Mouse (Mus musculus) embryonic stem cell, embryonic (primary cell): ENCODE data around the gene Prep.

Experiments used
- CTCF ChIA-PET, 4 experiments: fragments of 300-600 bp in 2 of 4; fragments of 350-600 bp in 2 of 4; sonication (Branson Sonifier 250); formaldehyde crosslinking; loops; one replicate each; lab custom pipeline; 2022; ENCODE audit warnings: inconsistent platforms in 2 of 4; lab: Charles Lee
- POLR2A ChIA-PET, 4 experiments: fragments of 300-600 bp in 2 of 4; fragments of 350-600 bp in 2 of 4; sonication (Branson Sonifier 250); formaldehyde crosslinking; loops; one replicate each; lab custom pipeline; 2022; ENCODE audit warnings: antibody characterized with exemption in 4 of 4, inconsistent platforms in 1 of 4; lab: Charles Lee

Gene Prep

DNA sequence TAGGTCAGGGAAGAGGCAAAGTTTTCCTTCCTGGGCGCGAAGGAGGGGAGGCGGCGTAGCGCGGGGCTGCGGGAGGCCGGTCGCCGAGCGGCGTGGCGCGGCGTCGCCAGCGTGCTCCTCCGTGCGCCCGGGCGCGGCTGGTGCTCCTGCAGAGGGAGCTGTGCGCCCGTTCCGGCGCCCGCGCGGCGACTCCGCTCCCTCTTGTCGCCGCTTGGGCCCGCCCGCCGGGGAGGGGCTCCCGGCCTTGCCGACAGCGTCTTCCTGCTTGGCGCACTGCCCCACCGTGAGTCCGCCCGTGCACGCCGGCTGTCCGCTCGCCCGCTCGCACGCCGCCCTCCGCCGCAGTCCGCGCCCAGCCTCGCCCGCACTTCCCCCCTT, at the start of gene Prep:
Prep (plus strand) TSS at position 273 of the 378 bp plus-strand sequence.
- ChIA-PET CTCF (interaction anchor here (0.6 to 2.1 kb wide), 14 partner anchors 10 to 766 kb away, joined by 3 to 10 read pairs (median 3); no protein-coding TSS in a partner anchor), POLR2A (interaction anchor here (0.7 to 28.0 kb wide), 22 partner anchors 8 to 676 kb away, joined by 3 to 675 read pairs (median 5); no protein-coding TSS in a partner anchor)

DNA sequence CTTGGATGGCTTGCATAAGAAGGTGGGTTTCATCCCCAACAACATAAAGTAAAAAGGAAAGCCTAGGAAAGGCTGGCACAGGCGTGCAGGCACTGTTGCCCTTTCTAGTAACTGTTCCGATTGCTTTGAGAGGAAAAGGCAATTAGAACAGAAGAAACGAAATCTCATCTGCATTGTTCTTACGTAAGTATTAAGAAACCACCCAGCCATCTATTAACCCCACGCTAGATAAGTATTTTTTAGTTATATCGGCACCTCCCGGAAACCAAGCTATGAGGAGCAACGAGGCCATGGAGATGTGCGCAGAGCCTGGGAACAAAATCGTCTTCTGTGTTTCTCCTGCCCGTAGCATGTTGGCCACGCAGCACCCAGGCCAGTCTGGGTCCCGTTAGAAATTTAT, 49.7 kb upstream of the Prep start:
- POLR2A ChIA-PET = no interaction called here
- CTCF ChIA-PET = no interaction called here

DNA sequence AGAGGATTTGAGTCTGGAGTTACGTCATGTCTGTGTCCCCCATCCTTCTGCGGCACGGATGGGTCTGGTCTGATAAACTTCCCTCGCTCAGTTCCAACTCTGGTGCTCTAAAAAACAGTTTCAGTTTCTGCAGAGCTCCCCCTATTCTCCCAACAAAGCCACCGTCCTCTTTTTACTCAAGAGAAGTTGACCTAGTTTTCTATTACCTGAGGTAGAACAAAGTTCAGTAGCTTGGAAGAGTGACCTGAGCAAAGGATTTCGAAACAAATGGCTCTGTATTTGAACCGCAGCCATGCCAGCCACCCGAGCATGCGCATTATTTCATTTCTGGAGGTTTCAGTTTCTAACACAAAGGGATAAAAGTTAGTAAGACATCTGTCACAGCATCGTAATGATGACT, 49.2 kb upstream of the Prep start:
- POLR2A ChIA-PET = interaction anchor here in 1 of 4 experiments (0.6 kb wide), 1 partner anchor 8 kb away, joined by 3 read pairs; no protein-coding TSS in a partner anchor
- CTCF ChIA-PET = no interaction called here

DNA sequence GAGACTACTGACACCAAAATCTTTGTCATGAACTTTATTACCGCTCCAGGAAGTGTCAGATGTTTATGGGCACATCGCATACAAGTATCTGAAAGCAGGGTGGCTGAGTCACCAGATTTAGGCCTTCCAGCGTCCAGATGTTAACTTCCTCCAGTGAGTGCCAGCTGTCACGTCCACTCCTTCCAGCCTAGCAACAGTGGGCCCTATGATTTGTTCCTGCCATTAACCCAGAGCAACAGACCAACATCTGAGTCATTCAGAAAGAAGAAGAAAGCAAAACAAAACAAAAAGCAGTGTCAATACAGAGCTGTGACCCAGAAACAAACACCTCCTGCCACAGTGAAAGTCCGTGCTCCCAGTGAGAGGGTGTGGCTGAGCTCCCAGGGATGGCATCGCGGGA, 47.6 kb upstream of the Prep start:
- ChIA-PET CTCF (no interaction called here), POLR2A (interaction anchor here in 1 of 4 experiments (0.7 to 1.4 kb wide), 2 partner anchors 27 to 30 kb away, joined by 3 read pairs; no protein-coding TSS in a partner anchor)

- CTCF ChIA-PET = interaction anchor here in 1 of 4 experiments (0.6 kb wide), 1 partner anchor 1161 kb away, joined by 3 read pairs; no protein-coding TSS in a partner anchor
Observed at GRCm38 (mm10) chr10:45019849-45020248, 47.2 kb upstream of the Prep start.

GRCm38 (mm10) chr10:45020291-45020690, 46.7 kb upstream of the Prep start:
- POLR2A ChIA-PET = interaction anchor here in 1 of 4 experiments (0.7 to 1.4 kb wide), 2 partner anchors 28 to 29 kb away, joined by 3 read pairs; no protein-coding TSS in a partner anchor

More at GRCm38 (mm10) chr10:45019849-45020248, 47.2 kb upstream of the Prep start:
- POLR2A ChIA-PET = interaction anchor here in 1 of 4 experiments (0.7 to 1.4 kb wide), 2 partner anchors 27 to 29 kb away, joined by 3 read pairs; no protein-coding TSS in a partner anchor

GRCm38 (mm10) chr10:45025184-45025583, 41.8 kb upstream of the Prep start:
- CTCF ChIA-PET = interaction anchor here in 1 of 4 experiments (1.0 kb wide), 1 partner anchor 21 kb away, joined by 3 read pairs; no protein-coding TSS in a partner anchor
- POLR2A ChIA-PET = interaction anchor here in 2 of 4 experiments (0.6 to 1.1 kb wide), 3 partner anchors 21 to 634 kb away, joined by 3 to 4 read pairs (median 4); no protein-coding TSS in a partner anchor

More at GRCm38 (mm10) chr10:45020291-45020690, 46.7 kb upstream of the Prep start:
- CTCF ChIA-PET = interaction anchor here in 1 of 4 experiments (0.6 kb wide), 1 partner anchor 1161 kb away, joined by 3 read pairs; no protein-coding TSS in a partner anchor

DNA sequence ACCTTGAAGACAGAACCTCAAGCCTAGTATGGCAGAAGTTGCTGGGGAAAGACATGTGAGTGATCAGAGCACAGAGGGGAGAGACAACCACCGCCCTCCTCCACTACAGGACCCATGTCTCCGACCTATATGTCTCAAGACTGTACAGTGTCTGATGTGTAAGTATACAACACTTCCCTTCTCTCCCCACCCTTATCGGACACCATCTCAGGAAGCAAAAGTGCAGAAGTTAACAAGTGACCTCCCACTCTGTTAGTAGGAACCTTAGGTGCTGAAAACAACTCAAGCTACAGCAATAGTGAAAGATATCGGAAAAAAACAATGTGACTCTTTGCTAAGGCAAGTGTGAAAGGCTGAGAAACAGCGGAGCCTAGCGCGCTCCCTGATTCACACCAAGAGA, 40.1 kb upstream of the Prep start:
- ChIA-PET POLR2A (interaction anchor here in 2 of 4 experiments (0.6 to 1.0 kb wide), 2 partner anchors 22 to 275 kb away, joined by 3 to 4 read pairs; no protein-coding TSS in a partner anchor), CTCF (interaction anchor here in 1 of 4 experiments (0.6 kb wide), 1 partner anchor 40 kb away, joined by 3 read pairs; no protein-coding TSS in a partner anchor)

DNA sequence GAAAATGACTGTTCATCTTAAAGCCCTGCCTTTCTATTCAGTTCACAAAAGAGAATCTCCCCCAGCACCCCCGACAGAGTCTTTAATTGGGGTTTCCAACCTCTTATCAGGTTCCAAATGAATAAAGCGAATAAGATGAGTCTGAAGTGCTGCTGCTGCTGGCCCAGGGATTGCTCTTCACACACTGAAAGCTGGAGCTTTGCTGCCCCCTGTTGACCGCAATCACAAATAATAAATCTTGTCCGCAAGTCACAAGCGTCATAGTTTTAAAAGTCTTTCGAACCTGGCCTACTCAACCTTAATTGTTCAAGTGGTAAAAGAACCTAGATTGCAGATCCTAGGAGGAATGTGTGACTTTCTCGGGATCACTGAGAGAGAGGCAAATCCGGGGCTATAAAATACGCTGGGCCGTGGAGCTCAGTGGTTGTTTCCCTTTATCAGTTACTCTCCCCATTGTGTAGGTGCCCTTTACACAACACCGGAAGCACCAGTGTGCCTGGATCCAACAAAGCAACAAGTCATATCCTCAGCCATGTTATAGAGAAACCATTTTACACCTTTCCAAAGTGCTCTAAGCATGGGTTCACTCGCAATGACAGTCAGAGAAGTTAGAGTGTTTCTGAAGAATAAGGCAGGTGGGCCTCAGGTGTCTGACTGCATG, 21.6 kb upstream of the Prep start:
- CTCF ChIA-PET = interaction anchor here in 2 of 4 experiments (0.5 to 1.6 kb wide), 7 partner anchors 20 to 788 kb away, joined by 3 read pairs; no protein-coding TSS in a partner anchor
- POLR2A ChIA-PET = interaction anchor here in 1 of 4 experiments (0.6 to 0.8 kb wide), 3 partner anchors 20 to 744 kb away, joined by 3 to 4 read pairs (median 3); no protein-coding TSS in a partner anchor

GRCm38 (mm10) chr10:45048158-45048557, 18.8 kb upstream of the Prep start:
- POLR2A ChIA-PET = interaction anchor here in 2 of 4 experiments (1.0 kb wide), 2 partner anchors 18 to 19 kb away, joined by 3 read pairs; partner anchors contain the start of gene Prep (in 1 of the 2)
- CTCF ChIA-PET = interaction anchor here in 1 of 4 experiments (0.6 kb wide), 1 partner anchor 279 kb away, joined by 12 read pairs; no protein-coding TSS in a partner anchor

DNA sequence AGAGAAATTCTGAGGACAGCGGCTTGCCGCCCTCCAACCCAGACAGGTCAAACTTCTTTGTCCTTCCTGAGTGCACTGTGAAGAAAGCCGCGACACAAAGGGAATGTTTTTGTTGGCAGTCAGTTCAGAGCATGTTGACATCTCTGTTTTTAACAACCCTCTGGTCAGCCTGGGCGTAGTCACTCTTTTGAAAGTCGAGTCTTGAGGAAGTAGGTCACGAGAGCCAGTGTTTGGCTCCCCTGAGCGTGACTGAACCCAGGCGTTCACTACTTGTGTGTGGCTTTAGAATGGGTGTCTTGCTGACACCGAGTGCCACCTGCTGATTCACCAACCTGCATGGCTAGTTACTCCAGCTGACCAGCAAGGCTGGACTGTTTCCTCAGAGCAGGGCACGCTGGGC, 18.4 kb upstream of the Prep start:
- POLR2A ChIA-PET = interaction anchor here in 3 of 4 experiments (0.6 to 1.5 kb wide), 7 partner anchors 13 to 928 kb away, joined by 3 to 5 read pairs (median 3); partner anchors contain the start of gene Prep (in 1 of the 3)

GRCm38 (mm10) chr10:45051125-45051744, 15.8 kb upstream of the Prep start:
- ChIA-PET CTCF (interaction anchor here (0.6 to 2.6 kb wide), 12 partner anchors 15 to 324 kb away, joined by 3 to 18 read pairs (median 4); no protein-coding TSS in a partner anchor), POLR2A (interaction anchor here in 2 of 4 experiments (1.2 kb wide), 2 partner anchors 16 to 81 kb away, joined by 4 to 5 read pairs; partner anchors contain the start of gene Prep (in 1 of the 2))

More for the DNA sequence above, 18.4 kb upstream of the Prep start:
- CTCF ChIA-PET = interaction anchor here in 2 of 4 experiments (0.6 to 1.0 kb wide), 3 partner anchors 9 to 279 kb away, joined by 3 to 12 read pairs (median 3); no protein-coding TSS in a partner anchor

GRCm38 (mm10) chr10:45058361-45058760, 8.6 kb upstream of the Prep start:
- ChIA-PET CTCF (no interaction called here), POLR2A (interaction anchor here in 2 of 4 experiments (1.0 to 3.1 kb wide), 2 partner anchors 13 to 16 kb away, joined by 3 to 6 read pairs; no protein-coding TSS in a partner anchor)

DNA sequence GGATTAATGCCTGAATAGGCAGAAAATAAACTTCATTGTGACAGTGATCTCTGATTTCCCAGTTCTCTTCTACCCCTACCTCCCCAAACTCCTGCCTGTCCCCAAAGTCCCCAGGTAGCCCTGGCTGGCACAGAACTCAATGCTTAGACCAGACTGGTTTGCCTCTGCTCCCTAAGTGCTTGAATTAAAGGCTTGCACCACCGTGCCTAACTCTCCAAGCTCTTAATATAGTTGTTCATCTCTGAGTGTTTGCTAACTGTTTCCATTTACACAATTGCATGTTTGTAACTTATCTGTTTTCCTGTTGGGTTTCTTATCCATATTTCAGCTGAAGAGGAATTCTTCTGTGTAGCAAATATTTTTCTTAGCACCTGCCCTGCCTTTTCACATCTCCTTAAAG, 6.2 kb upstream of the Prep start:
- CTCF ChIA-PET = interaction anchor here in 1 of 4 experiments (2.4 kb wide), 1 partner anchor 26 kb away, joined by 6 read pairs; no protein-coding TSS in a partner anchor
- POLR2A ChIA-PET = interaction anchor here in 1 of 4 experiments (0.7 kb wide), 1 partner anchor 9 kb away, joined by 3 read pairs; no protein-coding TSS in a partner anchor

- ChIA-PET POLR2A (interaction anchor here (0.5 to 28.0 kb wide), 24 partner anchors 9 to 165 kb away, joined by 3 to 675 read pairs (median 5); no protein-coding TSS in a partner anchor), CTCF (interaction anchor here in 3 of 4 experiments (0.7 to 2.1 kb wide), 9 partner anchors 10 to 765 kb away, joined by 3 to 10 read pairs (median 4); no protein-coding TSS in a partner anchor)
Observed at GRCm38 (mm10) chr10:45066131-45066930, 672 bp upstream of the Prep start.

DNA sequence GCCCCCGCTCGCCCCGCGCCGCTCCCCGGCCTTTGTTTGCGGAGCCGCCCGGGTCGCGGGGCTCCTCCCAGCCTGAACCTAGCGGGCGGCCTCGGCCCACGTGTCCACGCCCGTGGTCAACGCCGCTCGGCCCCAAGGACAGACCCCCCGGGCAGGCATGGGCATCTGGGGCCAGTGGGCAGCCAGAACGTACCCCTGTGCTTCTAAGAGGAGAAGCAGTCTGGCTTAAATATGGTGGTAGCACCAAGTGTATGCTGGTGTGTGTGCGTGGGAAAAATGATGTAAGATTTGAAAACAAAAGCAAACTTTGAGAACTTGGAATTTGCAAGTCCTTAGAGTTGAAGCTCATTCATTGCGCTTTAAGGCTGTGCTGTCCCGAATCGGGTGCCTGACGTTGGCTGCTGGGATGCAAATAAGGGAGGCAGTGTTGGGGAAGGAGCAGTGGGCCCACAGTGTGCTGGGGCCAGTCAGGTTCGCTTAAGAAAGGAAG, 478 bp downstream of the Prep start:
- ChIA-PET POLR2A (interaction anchor here in 3 of 4 experiments (0.9 to 28.0 kb wide), 21 partner anchors 8 to 676 kb away, joined by 3 to 675 read pairs (median 5); no protein-coding TSS in a partner anchor), CTCF (interaction anchor here (0.6 to 2.1 kb wide), 12 partner anchors 9 to 315 kb away, joined by 3 to 10 read pairs (median 3); no protein-coding TSS in a partner anchor)
